ENCODE assay signal across 9 mouse cellular contexts in genomic region chr13:35798645-35799044, GRCm38 (mm10).
DNase-seq lines count a peak whose midpoint lies in the region; ATAC-seq and TF ChIP-seq lines count a peak whose summit lies in the region.
"Had no signal": no experiment of that assay in that cellular context is flagged by ENCODE, and none has a peak within 500 bp of the region (broad histone marks: within the 10 kb centered on the region; RNA-seq: fewer than 3 reads in every experiment).

No protein-coding gene starts in this region.

- DNase-seq in forebrain, embryonic 14.5 days (ENCODE audit: low spot score): peak; percentile 52
- no peak for DNase-seq in forebrain, embryonic 11.5 days (ENCODE audit: low spot score)
- peak; percentile 56 for DNase-seq in midbrain, embryonic 14.5 days
- peak; percentile 51 to 60 for DNase-seq in cerebellum, adult 2 months
- DNase-seq in heart, postnatal 0 days (ENCODE audit: low spot score): no peak

- H3K4me2 ChIP-seq in forebrain, embryonic 14.5 days (ENCODE audit: low read length): no peak overlapping the region
- no peak overlapping the region for H3K4me2 ChIP-seq in forebrain, embryonic 11.5 days (ENCODE audit: low read depth, low read length, severe bottlenecking)
- H3K4me2 ChIP-seq in midbrain, embryonic 14.5 days (ENCODE audit: low read length): no peak overlapping the region
- no peak overlapping the region for H3K4me2 ChIP-seq in midbrain, embryonic 16.5 days (ENCODE audit: low read length)
- H3K4me2 ChIP-seq in heart, postnatal 0 days (ENCODE audit: low read depth, low read length): no peak overlapping the region

- H3K4me3 ChIP-seq in forebrain, embryonic 14.5 days (ENCODE audit: low read depth, low read length): no peak overlapping the region
- H3K4me3 ChIP-seq in forebrain, embryonic 11.5 days (ENCODE audit: low read depth, low read length): no peak overlapping the region
- no peak overlapping the region for H3K4me3 ChIP-seq in midbrain, embryonic 14.5 days (replicated peaks; ENCODE audit: low read depth, low read length)
- no peak overlapping the region for H3K4me3 ChIP-seq in midbrain, embryonic 16.5 days (ENCODE audit: low read depth, low read length)
- no peak overlapping the region for H3K4me3 ChIP-seq in cerebellum, adult 2 months (replicated peaks; ENCODE audit: insufficient read depth, low read depth, low read length)
- no peak overlapping the region for H3K4me3 ChIP-seq in heart, postnatal 0 days (ENCODE audit: low read depth, low read length)

- 0 out of 2 replicates have a peak, but pooled peaks cover 2% of the 10 kb centered on the region for H3K4me1 ChIP-seq in forebrain, embryonic 14.5 days (ENCODE audit: control insufficient read depth, insufficient read depth, low read length)
- no peaks in the 10 kb centered on the region for H3K4me1 ChIP-seq in forebrain, embryonic 11.5 days (replicated peaks; ENCODE audit: control insufficient read depth, insufficient read depth, low read length)
- no peaks in the 10 kb centered on the region for H3K4me1 ChIP-seq in midbrain, embryonic 14.5 days (ENCODE audit: control insufficient read depth, insufficient read depth, low read length)
- H3K4me1 ChIP-seq in midbrain, embryonic 16.5 days (ENCODE audit: control insufficient read depth, insufficient read depth, low read length): no peaks in the 10 kb centered on the region
- peaks cover 19% of the 10 kb centered on the region for H3K4me1 ChIP-seq in cerebellum, adult 2 months (ENCODE audit: control insufficient read depth, insufficient read depth, low read length)
- peaks cover 61% of the 10 kb centered on the region for H3K4me1 ChIP-seq in heart, postnatal 0 days (ENCODE audit: control insufficient read depth, insufficient read depth)

- no peak for TF ChIP-seq EP300 in heart, postnatal 0 days (IDR thresholded peaks at IDR 0.05; ENCODE audit: low read depth)

- H3K27me3 ChIP-seq in forebrain, embryonic 14.5 days (replicated peaks; ENCODE audit: control insufficient read depth, insufficient read depth, low read length): no peaks in the 10 kb centered on the region
- H3K27me3 ChIP-seq in forebrain, embryonic 11.5 days (ENCODE audit: control insufficient read depth, insufficient read depth, low read length): no peaks in the 10 kb centered on the region
- H3K27me3 ChIP-seq in midbrain, embryonic 14.5 days (ENCODE audit: control insufficient read depth, insufficient read depth, low read length): no peaks in the 10 kb centered on the region
- H3K27me3 ChIP-seq in midbrain, embryonic 16.5 days (ENCODE audit: control insufficient read depth, insufficient read depth, low read depth, low read length): no peaks in the 10 kb centered on the region
- no peaks in the 10 kb centered on the region for H3K27me3 ChIP-seq in cerebellum, adult 2 months (ENCODE audit: control insufficient read depth, insufficient read depth, low read length)
- H3K27me3 ChIP-seq in heart, postnatal 0 days (ENCODE audit: control insufficient read depth, insufficient read depth, low read length): no peaks in the 10 kb centered on the region

- H3K9me3 ChIP-seq in forebrain, embryonic 14.5 days (replicated peaks; ENCODE audit: control insufficient read depth, low read length): no peaks in the 10 kb centered on the region
- H3K9me3 ChIP-seq in forebrain, embryonic 11.5 days (ENCODE audit: control insufficient read depth, low read length): no peaks in the 10 kb centered on the region
- no peaks in the 10 kb centered on the region for H3K9me3 ChIP-seq in midbrain, embryonic 14.5 days (ENCODE audit: control insufficient read depth, low read length)
- H3K9me3 ChIP-seq in midbrain, embryonic 16.5 days (replicated peaks; ENCODE audit: control insufficient read depth, low read length, poor library complexity, severe bottlenecking): no peaks in the 10 kb centered on the region
- no peaks in the 10 kb centered on the region for H3K9me3 ChIP-seq in heart, postnatal 0 days (replicated peaks; ENCODE audit: control insufficient read depth, low read length)
- H3K9me3 ChIP-seq: G1E had no signal

- 75% methylated on average over 9 of the region's 9 CpGs for WGBS in forebrain, embryonic 14.5 days
- 77% methylated on average over 9 of the region's 9 CpGs for WGBS in forebrain, embryonic 11.5 days
- WGBS in midbrain, embryonic 14.5 days: 77% methylated on average over 9 of the region's 9 CpGs
- 81% methylated on average over 9 of the region's 9 CpGs for WGBS in midbrain, embryonic 16.5 days
- 45% methylated on average over 9 of the region's 9 CpGs for WGBS in cerebellum, adult 2 months
- WGBS in heart, postnatal 0 days: 37% methylated on average over 9 of the region's 9 CpGs

- H3K36me3 ChIP-seq in forebrain, embryonic 14.5 days (ENCODE audit: control insufficient read depth, insufficient read depth, low read length): no peaks in the 10 kb centered on the region
- H3K36me3 ChIP-seq in forebrain, embryonic 11.5 days (ENCODE audit: control insufficient read depth, insufficient read depth, low read length): no peaks in the 10 kb centered on the region
- no peaks in the 10 kb centered on the region for H3K36me3 ChIP-seq in midbrain, embryonic 14.5 days (ENCODE audit: control insufficient read depth, insufficient read depth, low read length)
- H3K36me3 ChIP-seq in midbrain, embryonic 16.5 days (ENCODE audit: control insufficient read depth, insufficient read depth, low read length): no peaks in the 10 kb centered on the region
- no peaks in the 10 kb centered on the region for H3K36me3 ChIP-seq in heart, postnatal 0 days (replicated peaks; ENCODE audit: control insufficient read depth, insufficient read depth, low read length)

- TF ChIP-seq POLR2A in cerebellum, adult 2 months (IDR thresholded peaks at IDR 0.05; ENCODE audit: borderline replicate concordance, insufficient read depth, low read length): no peak

- no peak overlapping the region for H3K27ac ChIP-seq in forebrain, embryonic 14.5 days (ENCODE audit: low read depth, low read length)
- H3K27ac ChIP-seq in forebrain, embryonic 11.5 days (ENCODE audit: low read depth, low read length): no peak overlapping the region
- no peak overlapping the region for H3K27ac ChIP-seq in midbrain, embryonic 14.5 days (replicated peaks; ENCODE audit: low read depth, low read length)
- H3K27ac ChIP-seq in midbrain, embryonic 16.5 days (ENCODE audit: low read length): no peak overlapping the region
- H3K27ac ChIP-seq in cerebellum, adult 2 months (ENCODE audit: insufficient read depth, low read length): no peak overlapping the region
- H3K27ac ChIP-seq in heart, postnatal 0 days (ENCODE audit: low read depth): peak overlapping the region; percentile 87

- ATAC-seq in forebrain, embryonic 14.5 days: no peak
- no peak for ATAC-seq in forebrain, embryonic 11.5 days (replicated peaks; ENCODE audit: low FRiP score)
- no peak for ATAC-seq in midbrain, embryonic 14.5 days (ENCODE audit: low FRiP score, low TSS enrichment)
- ATAC-seq in midbrain, embryonic 16.5 days: no peak
- 0 out of 2 replicates have a peak, but pooled peaks have one; percentile 7 for ATAC-seq in heart, postnatal 0 days (ENCODE audit: insufficient read depth, low read depth)
- ATAC-seq in megakaryocyte progenitor cell, adult 5-6 weeks (replicated peaks; ENCODE audit: poor library complexity): peak; percentile 47
- ATAC-seq in inflammation-experienced regulatory T-cells, adult 6 months: no peak

- TF ChIP-seq CTCF in cerebellum, adult 2 months (IDR thresholded peaks at IDR 0.05; ENCODE audit: borderline replicate concordance, insufficient read depth, low read depth, low read length): peak; percentile 49; the same call in 1 of the 2 replicates
- peak; percentile 58 for TF ChIP-seq CTCF in heart, postnatal 0 days (IDR thresholded peaks at IDR 0.05; ENCODE audit: low read depth)

- no peak overlapping the region for H3K9ac ChIP-seq in forebrain, embryonic 14.5 days (ENCODE audit: low read length)
- H3K9ac ChIP-seq in forebrain, embryonic 11.5 days (ENCODE audit: low read length): no peak overlapping the region
- H3K9ac ChIP-seq in midbrain, embryonic 14.5 days (replicated peaks; ENCODE audit: low read length): no peak overlapping the region
- H3K9ac ChIP-seq in midbrain, embryonic 16.5 days (ENCODE audit: low read depth, low read length): no peak overlapping the region
- no peak overlapping the region for H3K9ac ChIP-seq in heart, postnatal 0 days (replicated peaks; ENCODE audit: low read depth, low read length)

Comparison
In these comparisons a context has a peak if more than half of its experiments do, and no peak if none do; other contexts are left out.
1. DNase-seq: peak in forebrain, embryonic 14.5 days (single experiment), midbrain, embryonic 14.5 days (single experiment) and cerebellum, adult 2 months (2 of 2); none in forebrain, embryonic 11.5 days (single experiment) and heart, postnatal 0 days (single experiment).
2. ATAC-seq: peak in heart, postnatal 0 days (single experiment) and megakaryocyte progenitor cell, adult 5-6 weeks (single experiment); none in forebrain, embryonic 14.5 days (single experiment), forebrain, embryonic 11.5 days (single experiment), midbrain, embryonic 14.5 days (single experiment), midbrain, embryonic 16.5 days (single experiment) and inflammation-experienced regulatory T-cells, adult 6 months (single experiment).